Mouse (Mus musculus) kidney, embryonic 14.5 days (tissue): Measurements from ENCODE around the gene Clec4f. TPM values are rescaled to one million over a fixed set of nuclear protein-coding genes. Genes with fewer than 3 reads are reported as not detected.

Experiments
- ATAC-seq: fragments of 200-750 bp; cut with Nextera tagmentation; 2 replicates; pipeline ENCODE4 v1.8.0; 2017; ENCODE audit warnings: moderate number of reproducible peaks, mild to moderate bottlenecking, moderate TSS enrichment, moderate library complexity; ENCODE audit not compliant: low FRiP score, low TSS enrichment
- H3K27ac ChIP-seq: fragments of 300-500 bp; sonication (generic); 2 replicates; pipeline ENCODE4 v1.5.1; 2014; ENCODE audit warnings: low read depth, mild to moderate bottlenecking, low read length, moderate library complexity, mixed read lengths
- H3K27me3 ChIP-seq: fragments of 300-500 bp; sonication (generic); 2 replicates; pipeline ENCODE4 v1.6.1; 2014; ENCODE audit warnings: mild to moderate bottlenecking, low read length; ENCODE audit not compliant: control insufficient read depth, insufficient read depth
- H3K36me3 ChIP-seq: fragments of 300-500 bp; sonication (generic); 2 replicates; pipeline ENCODE4 v1.6.1; 2014; ENCODE audit warnings: low read length, mixed read lengths; ENCODE audit not compliant: control insufficient read depth, insufficient read depth
- H3K4me1 ChIP-seq: fragments of 300-500 bp; sonication (generic); 2 replicates; pipeline ENCODE4 v1.6.1; 2014; ENCODE audit warnings: low read length, mixed read lengths; ENCODE audit not compliant: control insufficient read depth, insufficient read depth
- H3K4me2 ChIP-seq: fragments of 300-500 bp; sonication (generic); replicated peaks from 2 replicates; pipeline ENCODE4 v1.6.1; 2014; ENCODE audit warnings: low read depth, mild to moderate bottlenecking, low read length
- H3K4me3 ChIP-seq: fragments of 300-500 bp; sonication (generic); 2 replicates; pipeline ENCODE4 v1.5.1; 2014; ENCODE audit warnings: mild to moderate bottlenecking, low read length
- H3K9ac ChIP-seq: fragments of 300-500 bp; sonication (generic); 2 replicates; pipeline ENCODE4 v1.6.1; 2014; ENCODE audit warnings: low read depth, mild to moderate bottlenecking, low read length, moderate library complexity
- H3K9me3 ChIP-seq: fragments of 300-500 bp; sonication (generic); 2 replicates; pipeline ENCODE4 v1.6.1; 2016; ENCODE audit warnings: low read length; ENCODE audit not compliant: control insufficient read depth
- WGBS: fragments of 180-500 bp; shearing (Covaris S2); extraction: QIAGEN DNeasy Blood & Tissue Kit; methylation state at CpG from one replicate; pipeline ENCODE4 v1.1.7; 2014; 5-methylcytosine and 5-hydroxymethylcytosine counted together
- polyA plus RNA-seq: library from polyadenylated mRNA; unstranded; fragments of >200 nt; fragmentation: Nextera tagmentation; extraction: Ambion mirVana; gene quantifications from 2 replicates; pipeline ENCODE4 v1.2.1, GENCODE M21; 2014

Gene Clec4f
- polyA plus RNA-seq, 1 experiment from 2014 or later, result not detected

DNA sequence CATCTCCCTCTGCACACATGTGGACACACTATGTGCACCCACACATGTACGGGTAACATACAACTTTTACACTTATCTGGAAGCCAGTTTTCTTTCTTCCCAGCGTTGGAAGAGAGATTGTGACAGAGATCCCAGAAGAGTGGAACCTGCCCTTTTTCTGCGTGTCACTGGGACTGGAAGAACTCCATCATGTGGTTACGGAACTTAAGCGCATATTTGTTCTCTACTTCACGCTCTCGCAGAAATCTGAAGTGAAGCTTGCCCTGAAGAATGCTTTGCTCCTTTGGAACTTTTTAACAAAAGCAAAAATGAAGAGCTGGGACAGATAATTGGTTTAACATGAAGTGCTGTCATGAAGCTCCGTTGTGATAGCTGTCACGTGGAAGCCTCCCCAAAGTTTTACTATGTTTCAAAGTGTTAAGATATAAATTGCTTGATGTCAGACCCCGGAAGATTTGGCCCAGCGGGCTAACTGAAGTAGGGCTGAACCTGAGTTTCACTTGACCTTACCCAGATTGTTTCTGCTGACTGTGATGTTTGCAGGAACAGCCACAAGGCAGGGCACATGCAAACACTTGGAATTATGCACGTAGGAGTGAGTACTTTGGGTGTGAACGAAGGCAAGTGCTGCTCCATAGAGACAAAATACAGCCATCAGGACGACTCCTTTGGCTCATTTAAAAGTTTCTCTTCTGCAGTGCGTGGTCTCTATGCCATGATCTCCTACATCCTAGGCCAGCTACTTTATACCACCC lies 38.2 kb downstream of the Clec4f start:
- Histone ChIP-seq H3K4me2 (no peak overlapping the region), H3K27ac (no peak overlapping the region)

GRCm38 (mm10) chr6:83616512-83616911 lies 39.5 kb downstream of the Clec4f start:
- Histone ChIP-seq H3K4me2 (no peak overlapping the region), H3K4me1 (no peaks in the 10 kb centered on the region), H3K9ac (no peak overlapping the region), H3K36me3 (no peaks in the 10 kb centered on the region), H3K9me3 (no peaks in the 10 kb centered on the region), H3K27ac (no peak overlapping the region), H3K27me3 (no peaks in the 10 kb centered on the region; the same call in 1 of the 2 replicates), H3K4me3 (no peak overlapping the region)
- ATAC-seq, result no peak
- WGBS, result 73% methylated on average over 5 of the region's 5 CpGs

More for the DNA sequence above, 38.2 kb downstream of the Clec4f start:
- WGBS, result 80% methylated on average over 15 of the region's 15 CpGs
- Histone ChIP-seq H3K9ac (no peak overlapping the region), H3K36me3 (no peaks in the 10 kb centered on the region), H3K4me1 (no peaks in the 10 kb centered on the region), H3K27me3 (no peaks in the 10 kb centered on the region; the same call in 1 of the 2 replicates), H3K4me3 (no peak overlapping the region), H3K9me3 (no peaks in the 10 kb centered on the region)
- no peak for ATAC-seq

- Histone ChIP-seq H3K27me3 (no peaks in the 10 kb centered on the region), H3K4me1 (no peaks in the 10 kb centered on the region), H3K9ac (no peak overlapping the region), H3K9me3 (no peaks in the 10 kb centered on the region), H3K4me3 (no peak overlapping the region), H3K27ac (no peak overlapping the region), H3K36me3 (no peaks in the 10 kb centered on the region), H3K4me2 (no peak overlapping the region)
- no peak for ATAC-seq
- 86% methylated on average over 4 of the region's 4 CpGs for WGBS
Measured at GRCm38 (mm10) chr6:83614469-83614868, 41.5 kb downstream of the Clec4f start.

DNA sequence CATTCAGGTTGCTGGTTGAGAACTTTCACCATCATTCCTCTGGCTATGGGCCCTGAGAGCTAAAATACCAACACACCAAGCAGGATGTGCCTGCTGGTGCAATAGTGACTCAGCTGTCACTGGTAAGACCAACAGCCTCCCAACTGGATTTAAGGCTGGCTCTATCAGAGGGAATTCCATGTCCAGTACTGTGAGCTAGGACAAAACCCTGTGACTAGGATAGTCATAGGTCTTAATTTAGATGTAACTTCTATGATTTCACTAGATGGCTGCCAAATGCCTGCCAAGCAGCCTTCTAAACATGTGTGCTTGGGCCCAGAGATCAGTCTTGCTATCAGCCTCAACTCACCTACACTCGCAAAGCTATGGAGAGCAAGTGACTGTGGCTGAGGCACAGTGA lies 43.0 kb downstream of the Clec4f start:
- Histone ChIP-seq H3K4me3 (no peak overlapping the region), H3K27ac (no peak overlapping the region), H3K4me2 (no peak overlapping the region), H3K9me3 (no peaks in the 10 kb centered on the region), H3K9ac (no peak overlapping the region), H3K36me3 (no peaks in the 10 kb centered on the region), H3K4me1 (no peaks in the 10 kb centered on the region), H3K27me3 (no peaks in the 10 kb centered on the region)
- no peak for ATAC-seq
- 95% methylated on average over 1 of the region's 1 CpGs for WGBS

DNA sequence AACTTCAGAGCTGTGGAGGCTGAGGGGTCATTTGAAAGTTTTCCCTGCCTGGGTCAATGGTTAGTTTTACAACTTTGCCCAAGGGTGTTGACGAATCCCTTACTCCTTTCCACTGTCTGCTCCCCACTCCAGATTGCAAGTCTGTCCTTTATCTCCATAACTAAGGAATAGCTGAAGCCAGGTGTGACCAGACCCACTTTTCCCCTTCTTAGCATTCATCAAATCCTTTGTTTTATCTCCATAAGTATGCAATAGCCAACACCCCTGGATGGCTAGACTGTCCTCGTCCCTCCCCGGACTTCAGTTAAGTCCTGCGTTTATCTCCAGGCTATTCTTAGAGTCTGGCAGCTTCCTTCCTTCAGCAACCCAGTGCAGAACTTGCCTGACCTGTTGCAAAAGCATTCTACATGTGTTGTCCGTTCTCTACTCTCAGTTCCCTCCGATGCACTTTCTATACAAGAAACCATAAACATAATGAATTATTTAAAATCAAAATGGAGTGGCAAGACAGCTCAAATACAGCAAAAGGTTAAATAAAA lies 56.3 kb downstream of the Clec4f start:
- Histone ChIP-seq H3K36me3 (no peaks in the 10 kb centered on the region), H3K27ac (no peak overlapping the region), H3K4me3 (no peak overlapping the region), H3K4me1 (no peaks in the 10 kb centered on the region), H3K27me3 (no peaks in the 10 kb centered on the region), H3K9ac (no peak overlapping the region), H3K4me2 (no peak overlapping the region), H3K9me3 (no peaks in the 10 kb centered on the region)
- WGBS, result 70% methylated on average over 6 of the region's 6 CpGs
- ATAC-seq, result no peak

GRCm38 (mm10) chr6:83599060-83599550 lies 56.9 kb downstream of the Clec4f start:
- peak overlapping the region; percentile 40; the same call in 1 of the 2 replicates for H3K9ac ChIP-seq
- WGBS, result 44% methylated on average over 24 of the region's 24 CpGs
- H3K4me1 ChIP-seq, result no peaks in the 10 kb centered on the region

GRCm38 (mm10) chr6:83598646-83599045 lies 57.3 kb downstream of the Clec4f start:
- H3K9me3 ChIP-seq, result no peaks in the 10 kb centered on the region
- H3K4me1 ChIP-seq, result no peaks in the 10 kb centered on the region
- H3K27ac ChIP-seq, result no peak overlapping the region
- H3K4me3 ChIP-seq, result peak overlapping the region; percentile 31
- ATAC-seq, result no peak
- no peak overlapping the region; the same call in 1 of the 2 replicates for H3K9ac ChIP-seq
- H3K27me3 ChIP-seq, result no peaks in the 10 kb centered on the region
- H3K4me2 ChIP-seq, result peak overlapping the region; percentile 48
- no peaks in the 10 kb centered on the region for H3K36me3 ChIP-seq
- WGBS, result 10% methylated on average over 9 of the region's 9 CpGs

More at GRCm38 (mm10) chr6:83599060-83599550, 56.9 kb downstream of the Clec4f start:
- Histone ChIP-seq H3K4me2 (peak overlapping the region; percentile 48), H3K36me3 (no peaks in the 10 kb centered on the region), H3K4me3 (peak overlapping the region; percentile 31), H3K27me3 (no peaks in the 10 kb centered on the region), H3K9me3 (no peaks in the 10 kb centered on the region), H3K27ac (no peak overlapping the region)
- ATAC-seq, result no peak

- Histone ChIP-seq H3K9ac (no peak overlapping the region), H3K27me3 (no peaks in the 10 kb centered on the region), H3K4me2 (no peak overlapping the region), H3K9me3 (no peaks in the 10 kb centered on the region), H3K4me1 (no peaks in the 10 kb centered on the region), H3K27ac (no peak overlapping the region), H3K4me3 (no peak overlapping the region), H3K36me3 (no peaks in the 10 kb centered on the region)
- ATAC-seq, result no peak
- 69% methylated on average over 3 of the region's 3 CpGs for WGBS
Measured at GRCm38 (mm10) chr6:83597988-83598387, 58.0 kb downstream of the Clec4f start.

DNA sequence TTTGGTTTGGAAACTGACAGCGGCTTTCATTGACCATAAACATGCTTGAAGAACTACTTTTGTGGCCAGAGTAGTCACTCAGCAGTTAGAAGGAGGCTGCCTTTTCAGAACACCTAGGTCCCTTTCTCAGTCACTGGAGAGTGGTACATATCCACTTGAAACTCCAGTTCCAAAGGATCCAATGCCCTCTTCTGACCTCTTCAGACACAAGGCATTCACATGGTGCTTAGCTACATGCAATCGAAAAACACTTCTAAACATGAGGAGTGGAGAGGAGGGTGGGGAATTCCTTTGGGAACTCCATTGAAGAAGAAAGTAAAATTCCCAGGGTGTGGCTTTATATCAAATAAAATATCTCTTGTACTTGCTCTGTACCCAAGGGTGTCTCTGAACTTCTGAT lies 61.0 kb downstream of the Clec4f start:
- no peaks in the 10 kb centered on the region for H3K27me3 ChIP-seq
- no peaks in the 10 kb centered on the region for H3K36me3 ChIP-seq
- WGBS, result 97% methylated on average over 2 of the region's 2 CpGs
- H3K4me3 ChIP-seq, result no peak overlapping the region
- no peak overlapping the region for H3K4me2 ChIP-seq
- no peak overlapping the region for H3K9ac ChIP-seq
- H3K27ac ChIP-seq, result no peak overlapping the region
- H3K4me1 ChIP-seq, result no peaks in the 10 kb centered on the region
- no peak for ATAC-seq
- H3K9me3 ChIP-seq, result no peaks in the 10 kb centered on the region
